Mouse (Mus musculus): ENCODE measurements around the gene Kirrel3. TPM values are rescaled to one million over a fixed set of nuclear protein-coding genes. Genes with fewer than 3 reads are reported as not detected.

Kirrel3 gene
- polyA plus RNA-seq, 1 experiment: not detected

DNA sequence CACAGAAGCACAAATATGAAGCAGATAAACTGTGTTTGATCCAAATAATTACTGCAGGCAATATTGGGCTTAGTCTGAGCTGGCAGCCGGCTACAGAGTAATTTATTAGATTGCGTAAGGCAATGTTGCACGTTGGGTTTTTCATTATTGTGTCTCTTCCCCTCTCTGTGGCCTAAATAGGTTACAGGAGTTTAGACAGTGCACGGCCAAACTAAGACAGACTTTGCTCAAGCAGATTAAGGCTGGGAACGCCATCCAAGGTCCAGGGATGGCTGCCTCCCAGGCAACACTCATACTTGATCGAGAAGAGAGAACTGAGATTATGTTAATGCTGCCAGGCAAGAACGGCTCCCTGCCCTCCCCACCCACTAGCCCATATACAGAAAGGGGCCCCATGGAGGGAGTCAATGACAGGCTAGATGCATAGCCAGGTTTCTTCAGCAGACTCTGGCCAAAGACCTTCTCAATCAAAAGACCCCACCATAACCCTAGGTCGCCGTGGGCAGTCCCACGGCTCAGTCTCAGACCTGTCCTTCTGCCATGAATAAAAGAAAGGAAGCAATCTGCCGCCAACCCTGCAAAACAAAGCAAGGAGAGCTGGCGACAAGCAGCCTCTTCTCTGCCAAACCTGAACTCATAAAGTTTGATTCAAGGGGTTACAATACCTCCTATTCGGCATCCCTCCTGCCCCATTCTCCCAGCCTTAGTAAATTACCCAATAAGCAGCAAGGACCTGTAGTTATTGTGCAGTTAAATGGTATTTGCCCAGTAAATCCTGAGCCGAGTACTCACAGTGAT lies 437.6 kb downstream of the Kirrel3 start:
- TF ChIP-seq TAL1 (IDR thresholded peaks at IDR 0.05; ENCODE audit: low read length): no peak

DNA sequence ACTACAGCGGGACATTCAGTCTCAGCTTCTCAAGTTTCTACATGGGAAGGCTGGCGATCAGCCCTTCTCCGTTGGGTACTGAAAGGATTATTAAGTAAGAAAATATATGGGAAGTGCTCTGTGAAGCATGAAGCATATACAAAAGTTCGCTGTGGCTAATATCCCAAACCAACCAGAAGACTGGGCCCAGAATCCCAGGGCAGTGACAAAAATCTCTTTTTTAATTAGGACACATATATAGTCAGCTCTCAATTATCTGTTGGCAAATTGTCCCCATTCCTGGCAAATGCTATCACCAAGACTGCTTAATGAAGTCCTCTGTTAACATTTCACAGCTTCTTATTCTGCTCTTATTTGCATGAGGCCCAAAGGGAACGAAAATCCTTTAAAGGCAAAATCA lies 439.9 kb downstream of the Kirrel3 start:
- no peaks in the 10 kb centered on the region for H3K9me3 ChIP-seq (ENCODE audit: control insufficient read depth, low read length)
- H3K4me3 ChIP-seq (replicated peaks): no peak overlapping the region
- H3K27me3 ChIP-seq (ENCODE audit: control insufficient read depth): no peaks in the 10 kb centered on the region
- H3K36me3 ChIP-seq (ENCODE audit: control insufficient read depth): no peaks in the 10 kb centered on the region
- no peaks in the 10 kb centered on the region for H3K4me1 ChIP-seq (ENCODE audit: control insufficient read depth)
- no peak for TF ChIP-seq TAL1 (IDR thresholded peaks at IDR 0.05; ENCODE audit: low read length)
- no peak for TF ChIP-seq GATA1 (IDR thresholded peaks at IDR 0.05; ENCODE audit: low read length)

More for the DNA sequence above, 437.6 kb downstream of the Kirrel3 start:
- H3K4me3 ChIP-seq (replicated peaks): no peak overlapping the region
- no peaks in the 10 kb centered on the region for H3K27me3 ChIP-seq (ENCODE audit: control insufficient read depth)
- no peaks in the 10 kb centered on the region for H3K4me1 ChIP-seq (ENCODE audit: control insufficient read depth)
- H3K9me3 ChIP-seq (ENCODE audit: control insufficient read depth, low read length): no peaks in the 10 kb centered on the region
- no peaks in the 10 kb centered on the region for H3K36me3 ChIP-seq (ENCODE audit: control insufficient read depth)

DNA sequence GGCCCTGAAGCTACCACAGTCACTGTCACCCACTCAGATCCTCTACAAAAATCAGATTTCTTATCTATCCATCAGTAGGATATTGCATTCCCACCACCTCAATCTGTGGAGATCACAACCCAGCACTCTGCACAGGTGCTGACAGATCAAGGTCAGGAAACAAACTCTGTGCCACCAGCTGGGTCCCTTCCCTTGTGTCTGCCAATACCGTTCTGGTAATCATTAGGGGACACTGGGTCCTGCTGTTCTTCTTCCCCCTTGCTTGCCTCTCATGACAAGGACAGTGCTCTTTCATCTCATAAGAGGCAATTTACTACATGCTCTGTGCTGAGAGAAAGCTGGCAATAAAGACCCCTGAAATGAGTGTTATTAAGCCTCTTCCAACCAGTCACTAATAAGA lies 444.7 kb downstream of the Kirrel3 start:
- H3K27me3 ChIP-seq (ENCODE audit: control insufficient read depth): no peaks in the 10 kb centered on the region
- H3K4me3 ChIP-seq (replicated peaks): no peak overlapping the region
- H3K4me1 ChIP-seq (ENCODE audit: control insufficient read depth): no peaks in the 10 kb centered on the region
- no peaks in the 10 kb centered on the region for H3K36me3 ChIP-seq (ENCODE audit: control insufficient read depth)
- no peak for TF ChIP-seq GATA1 (IDR thresholded peaks at IDR 0.05; ENCODE audit: low read length)
- TF ChIP-seq TAL1 (IDR thresholded peaks at IDR 0.05; ENCODE audit: low read length): no peak
- no peaks in the 10 kb centered on the region for H3K9me3 ChIP-seq (ENCODE audit: control insufficient read depth, low read length)

DNA sequence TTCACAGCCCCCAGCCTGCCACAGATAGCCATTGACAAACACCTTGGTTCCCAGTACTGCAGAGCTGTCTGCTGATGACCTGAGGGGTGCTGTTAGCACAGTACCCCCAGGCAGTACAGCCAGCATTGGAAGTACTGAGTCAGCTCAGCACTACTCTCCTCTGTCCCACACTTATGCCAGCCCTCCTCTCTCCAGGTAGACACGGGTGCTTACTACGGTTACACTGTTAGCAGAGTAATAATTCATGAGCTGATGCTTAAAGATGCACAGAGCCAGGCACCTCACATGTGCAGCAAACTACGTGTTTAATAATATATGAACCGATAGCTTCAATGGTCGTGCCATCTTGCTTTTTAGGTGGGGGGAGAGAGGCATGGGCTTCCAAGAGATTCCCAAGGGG lies 452.4 kb downstream of the Kirrel3 start:
- H3K4me3 ChIP-seq (replicated peaks): no peak overlapping the region
- no peaks in the 10 kb centered on the region for H3K36me3 ChIP-seq (ENCODE audit: control insufficient read depth)
- no peaks in the 10 kb centered on the region for H3K27me3 ChIP-seq (ENCODE audit: control insufficient read depth)
- TF ChIP-seq GATA1 (IDR thresholded peaks at IDR 0.05; ENCODE audit: low read length) (no peak), TAL1 (IDR thresholded peaks at IDR 0.05; ENCODE audit: low read length) (no peak)
- no peaks in the 10 kb centered on the region for H3K4me1 ChIP-seq (ENCODE audit: control insufficient read depth)
- no peaks in the 10 kb centered on the region for H3K9me3 ChIP-seq (ENCODE audit: control insufficient read depth, low read length)

GRCm38 (mm10) chr9:34939621-34940020 lies 453.9 kb downstream of the Kirrel3 start:
- Histone ChIP-seq H3K4me3 (replicated peaks) (no peak overlapping the region), H3K9me3 (ENCODE audit: control insufficient read depth, low read length) (no peaks in the 10 kb centered on the region), H3K27me3 (ENCODE audit: control insufficient read depth) (no peaks in the 10 kb centered on the region), H3K36me3 (ENCODE audit: control insufficient read depth) (no peaks in the 10 kb centered on the region), H3K4me1 (ENCODE audit: control insufficient read depth) (no peaks in the 10 kb centered on the region)
- TF ChIP-seq GATA1 (IDR thresholded peaks at IDR 0.05; ENCODE audit: low read length) (no peak), TAL1 (IDR thresholded peaks at IDR 0.05; ENCODE audit: low read length) (no peak)

GRCm38 (mm10) chr9:34942122-34942831 lies 456.6 kb downstream of the Kirrel3 start:
- H3K4me3 ChIP-seq (replicated peaks): no peak overlapping the region
- no peaks in the 10 kb centered on the region for H3K9me3 ChIP-seq (ENCODE audit: control insufficient read depth, low read length)
- no peak for TF ChIP-seq TAL1 (IDR thresholded peaks at IDR 0.05; ENCODE audit: low read length)

DNA sequence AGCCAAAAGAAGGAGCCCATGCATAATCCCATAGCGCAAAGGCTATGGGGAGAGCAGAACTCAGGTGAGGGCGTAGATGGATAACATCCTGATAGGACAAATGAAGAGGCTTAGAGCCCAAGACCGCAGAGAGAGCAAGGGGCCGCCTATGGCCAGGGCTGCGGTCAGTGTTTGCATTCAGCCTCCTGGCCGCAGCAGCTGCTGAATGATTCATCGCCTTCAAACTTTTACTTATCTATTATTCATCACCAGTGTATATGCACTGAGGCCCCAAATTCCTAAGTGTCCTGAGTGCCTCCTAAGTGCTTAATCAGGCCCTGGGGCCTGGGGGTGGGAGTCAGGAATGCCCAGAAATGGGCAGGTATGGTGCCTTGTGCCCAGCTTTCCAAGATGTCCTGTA lies 457.3 kb downstream of the Kirrel3 start:
- TF ChIP-seq GATA1 (IDR thresholded peaks at IDR 0.05; ENCODE audit: low read length): no peak
- no peaks in the 10 kb centered on the region for H3K27me3 ChIP-seq (ENCODE audit: control insufficient read depth)
- H3K9me3 ChIP-seq (ENCODE audit: control insufficient read depth, low read length): no peaks in the 10 kb centered on the region
- H3K4me1 ChIP-seq (ENCODE audit: control insufficient read depth): no peaks in the 10 kb centered on the region
- no peak overlapping the region for H3K4me3 ChIP-seq (replicated peaks)
- H3K36me3 ChIP-seq (ENCODE audit: control insufficient read depth): no peaks in the 10 kb centered on the region

More at GRCm38 (mm10) chr9:34942122-34942831, 456.6 kb downstream of the Kirrel3 start:
- Histone ChIP-seq H3K27me3 (ENCODE audit: control insufficient read depth) (no peaks in the 10 kb centered on the region), H3K36me3 (ENCODE audit: control insufficient read depth) (no peaks in the 10 kb centered on the region), H3K4me1 (ENCODE audit: control insufficient read depth) (no peaks in the 10 kb centered on the region)

GRCm38 (mm10) chr9:34945301-34945700 lies 459.6 kb downstream of the Kirrel3 start:
- Histone ChIP-seq H3K4me3 (replicated peaks) (no peak overlapping the region), H3K4me1 (ENCODE audit: control insufficient read depth) (no peaks in the 10 kb centered on the region), H3K36me3 (ENCODE audit: control insufficient read depth) (no peaks in the 10 kb centered on the region), H3K9me3 (ENCODE audit: control insufficient read depth, low read length) (no peaks in the 10 kb centered on the region), H3K27me3 (ENCODE audit: control insufficient read depth) (no peaks in the 10 kb centered on the region)
- no peak for TF ChIP-seq GATA1 (IDR thresholded peaks at IDR 0.05; ENCODE audit: low read length)
- no peak for TF ChIP-seq TAL1 (IDR thresholded peaks at IDR 0.05; ENCODE audit: low read length)

- no peak overlapping the region for H3K4me3 ChIP-seq (replicated peaks)
- H3K4me1 ChIP-seq (ENCODE audit: control insufficient read depth): no peaks in the 10 kb centered on the region
- H3K9me3 ChIP-seq (ENCODE audit: control insufficient read depth, low read length): no peaks in the 10 kb centered on the region
- no peaks in the 10 kb centered on the region for H3K27me3 ChIP-seq (ENCODE audit: control insufficient read depth)
- H3K36me3 ChIP-seq (ENCODE audit: control insufficient read depth): no peaks in the 10 kb centered on the region
- TF ChIP-seq TAL1 (IDR thresholded peaks at IDR 0.05; ENCODE audit: low read length) (no peak), GATA1 (IDR thresholded peaks at IDR 0.05; ENCODE audit: low read length) (no peak)
Measured at GRCm38 (mm10) chr9:34947258-34947657, 461.6 kb downstream of the Kirrel3 start.
